Mouse (Mus musculus) liver, embryonic 14.5 days (tissue): ENCODE results near the gene Kng1. TPM values are rescaled to one million over a fixed set of nuclear protein-coding genes. Genes with fewer than 3 reads are reported as not detected.
A peak's percentile ranks its signal among the peaks of the same experiment; 100 is the strongest.
"Not testable (repeated sequence)": the region's sequence is repeated elsewhere in the genome, so short reads cannot be mapped to it uniquely, and the experiment has no call there.

Experiments
- ATAC-seq: fragments of 200-750 bp; cut with Nextera tagmentation; 2 replicates; pipeline ENCODE4 v1.8.0; 2017; ENCODE audit warnings: moderate number of reproducible peaks, mild to moderate bottlenecking, moderate library complexity; ENCODE audit not compliant: insufficient read depth
- DNase-seq, 3 experiments: peaks; one replicate each; pipeline ENCODE4 v3.0.0-alpha.2; 2012 to 2013; ENCODE audit warnings: low read depth in 3 of 3, low spot score in 3 of 3
- H3K27ac ChIP-seq: fragments of 300-500 bp; sonication (generic); 2 replicates; pipeline ENCODE4 v1.5.1; 2014; ENCODE audit warnings: moderate library complexity, mild to moderate bottlenecking, control low read depth, inconsistent platforms
- H3K27me3 ChIP-seq: fragments of 300-500 bp; sonication (generic); 2 replicates; pipeline ENCODE4 v1.6.1; 2014; ENCODE audit warnings: mild to moderate bottlenecking, low read length, moderate library complexity; ENCODE audit not compliant: control insufficient read depth, insufficient read depth
- H3K36me3 ChIP-seq: fragments of 300-500 bp; sonication (generic); replicated peaks from 2 replicates; pipeline ENCODE4 v1.6.1; 2014; ENCODE audit warnings: low read depth; ENCODE audit not compliant: control insufficient read depth, insufficient read depth
- H3K4me1 ChIP-seq, 2 experiments: fragments of 200-500 bp in 1 of 2; fragments of 300-500 bp in 1 of 2; sonication (generic) in 1 of 2; replicated peaks; 2 replicates each; pipeline ENCODE4 v1.6.1; 2012 to 2014; ENCODE audit warnings: antibody characterized with exemption in 1 of 2, inconsistent platforms in 1 of 2, low read length in 1 of 2; ENCODE audit not compliant: control insufficient read depth in 2 of 2, insufficient read depth in 2 of 2
- H3K4me2 ChIP-seq: fragments of 300-500 bp; sonication (generic); 2 replicates; pipeline ENCODE4 v1.6.1; 2014; ENCODE audit warnings: low read depth, mild to moderate bottlenecking, control low read depth, moderate library complexity
- H3K4me3 ChIP-seq, 2 experiments: fragments of 200-500 bp in 1 of 2; fragments of 300-500 bp in 1 of 2; sonication (generic) in 1 of 2; 2 replicates each; pipeline ENCODE4 v1.5.1; 2012 to 2014; ENCODE audit warnings: low read depth in 2 of 2, low read length in 2 of 2, mild to moderate bottlenecking in 2 of 2, control low read depth in 1 of 2, inconsistent platforms in 1 of 2, moderate library complexity in 1 of 2; ENCODE audit not compliant: insufficient read depth in 1 of 2
- H3K9ac ChIP-seq: fragments of 300-500 bp; sonication (generic); replicated peaks from 2 replicates; pipeline ENCODE4 v1.6.1; 2014; ENCODE audit warnings: mild to moderate bottlenecking, control low read depth, moderate library complexity
- H3K9me3 ChIP-seq: fragments of 300-500 bp; sonication (generic); 2 replicates; pipeline ENCODE4 v1.6.1; 2016; ENCODE audit warnings: low read length, mixed read lengths; ENCODE audit not compliant: control insufficient read depth
- CTCF ChIP-seq: IDR thresholded peaks from 2 replicates; pipeline ENCODE4 v1.5.1; 2016; ENCODE audit warnings: antibody characterized with exemption, low read depth, control low read depth
- EP300 ChIP-seq: IDR thresholded peaks from 2 replicates; pipeline ENCODE4 v1.6.1; 2016; ENCODE audit warnings: antibody characterized with exemption, low read depth
- WGBS: fragments of 180-500 bp; shearing (Covaris S2); extraction: QIAGEN DNeasy Blood & Tissue Kit; methylation state at CpG from one replicate; pipeline ENCODE4 v1.1.7; 2014; ENCODE audit not compliant: insufficient replicate concordance; 5-methylcytosine and 5-hydroxymethylcytosine counted together
- polyA plus RNA-seq, 2 experiments: library from polyadenylated mRNA; depleted of rRNA in 1 of 2; stranded (reverse) in 1 of 2; unstranded in 1 of 2; fragments of >200 nt; fragmentation: Nextera tagmentation in 1 of 2; extraction: Ambion mirVana in 1 of 2; gene quantifications; 2 replicates each; pipeline versions ENCODE4 v1.2.1 to v1.2.3; 2012 to 2014

Kng1 gene
- polyA plus RNA-seq, 2 experiments, result 225 to 583 TPM

GRCm38 (mm10) chr16:23087712-23088111, 30.0 kb downstream of the Kng1 start:
- peak; percentile 40 for TF ChIP-seq CTCF
- DNase-seq, H3K36me3 ChIP-seq, H3K9ac ChIP-seq, H3K9me3 ChIP-seq, ATAC-seq, H3K27me3 ChIP-seq, H3K4me2 ChIP-seq, H3K4me3 ChIP-seq, H3K27ac ChIP-seq, H3K4me1 ChIP-seq: not testable (repeated sequence)
- 19% methylated on average over 4 of the region's 4 CpGs for WGBS

- H3K4me2 ChIP-seq, H3K27me3 ChIP-seq, H3K9me3 ChIP-seq, H3K27ac ChIP-seq, H3K4me3 ChIP-seq, H3K36me3 ChIP-seq, ATAC-seq, H3K4me1 ChIP-seq, H3K9ac ChIP-seq, DNase-seq: not testable (repeated sequence)
- WGBS, result 68% methylated on average over 1 of the region's 1 CpGs
Observed at GRCm38 (mm10) chr16:23088491-23088890, 30.8 kb downstream of the Kng1 start.

- not testable (repeated sequence) for H3K36me3 ChIP-seq, H3K4me3 ChIP-seq
Observed at GRCm38 (mm10) chr16:23091345-23091744, 33.7 kb downstream of the Kng1 start.

GRCm38 (mm10) chr16:23093321-23093953, 35.8 kb downstream of the Kng1 start:
- TF ChIP-seq EP300 (no peak), CTCF (no peak)
- Histone ChIP-seq H3K4me1 (no peaks in the 10 kb centered on the region), H3K9ac (no peak overlapping the region), H3K27ac (no peak overlapping the region), H3K36me3 (no peaks in the 10 kb centered on the region), H3K27me3 (no peaks in the 10 kb centered on the region), H3K9me3 (no peaks in the 10 kb centered on the region), H3K4me2 (no peak overlapping the region), H3K4me3 (no peak overlapping the region)
- ATAC-seq (no peak), DNase-seq (no peak)
- WGBS, result 67% methylated on average over 13 of the region's 13 CpGs

More at GRCm38 (mm10) chr16:23091345-23091744, 33.7 kb downstream of the Kng1 start:
- ATAC-seq, DNase-seq, H3K4me2 ChIP-seq, H3K4me1 ChIP-seq, H3K9ac ChIP-seq, H3K27me3 ChIP-seq, H3K27ac ChIP-seq, H3K9me3 ChIP-seq: not testable (repeated sequence)

- no peak overlapping the region for H3K27ac ChIP-seq
- no peak for TF ChIP-seq CTCF
- TF ChIP-seq EP300, result no peak
- H3K4me3 ChIP-seq, result no peak overlapping the region
- DNase-seq, result no peak
- no peak for ATAC-seq
- 69% methylated on average over 6 of the region's 6 CpGs for WGBS
- H3K36me3 ChIP-seq, result no peaks in the 10 kb centered on the region
- H3K9me3 ChIP-seq, result no peaks in the 10 kb centered on the region
- H3K9ac ChIP-seq, result no peak overlapping the region
- no peaks in the 10 kb centered on the region for H3K27me3 ChIP-seq
- no peak overlapping the region for H3K4me2 ChIP-seq
- no peaks in the 10 kb centered on the region for H3K4me1 ChIP-seq
Observed at GRCm38 (mm10) chr16:23094136-23094535, 36.5 kb downstream of the Kng1 start.

- 75% methylated on average over 5 of the region's 5 CpGs for WGBS
- not testable (repeated sequence) for H3K4me3 ChIP-seq, H3K9ac ChIP-seq, H3K9me3 ChIP-seq, H3K27me3 ChIP-seq, H3K4me1 ChIP-seq, H3K36me3 ChIP-seq, H3K27ac ChIP-seq, H3K4me2 ChIP-seq, DNase-seq, ATAC-seq
Observed at GRCm38 (mm10) chr16:23095581-23095980, 37.9 kb downstream of the Kng1 start.

- H3K27me3 ChIP-seq, H3K4me1 ChIP-seq, H3K4me3 ChIP-seq, H3K27ac ChIP-seq, DNase-seq, H3K9ac ChIP-seq, H3K36me3 ChIP-seq, ATAC-seq, H3K4me2 ChIP-seq, H3K9me3 ChIP-seq: not testable (repeated sequence)
- 69% methylated on average over 1 of the region's 1 CpGs for WGBS
Observed at GRCm38 (mm10) chr16:23096886-23097285, 39.2 kb downstream of the Kng1 start.
